Mouse (Mus musculus) C2C12 (cell line): ENCODE data around the gene Myh6. TPM values are rescaled to one million over a fixed set of nuclear protein-coding genes. Genes with fewer than 3 reads are reported as not detected.

ENCODE experiments used
- H3K27me3 ChIP-seq: one replicate; pipeline ENCODE4 v1.6.1; 2011; ENCODE audit not compliant: control insufficient read depth, insufficient read depth, insufficient read length
- H3K36me3 ChIP-seq: one replicate; pipeline ENCODE4 v1.6.1; 2011; ENCODE audit not compliant: control insufficient read depth, insufficient read depth
- H3K4me3 ChIP-seq: one replicate; pipeline ENCODE4 v1.5.1; 2011; ENCODE audit warnings: mild to moderate bottlenecking, control low read depth; ENCODE audit not compliant: poor library complexity, insufficient read depth, severe bottlenecking
- H3K79me2 ChIP-seq: one replicate; pipeline ENCODE4 v1.6.1; 2011; ENCODE audit not compliant: control insufficient read depth, insufficient read depth
- H3K79me3 ChIP-seq: one replicate; pipeline ENCODE4 v1.6.1; 2011; ENCODE audit warnings: low read depth, control low read depth
- H3ac ChIP-seq: one replicate; pipeline ENCODE3; 2011; ENCODE audit warnings: low read depth; ENCODE audit not compliant: control insufficient read depth, insufficient read length
- CEBPB ChIP-seq: IDR thresholded peaks from one replicate; pipeline ENCODE4 v1.6.1; 2011; ENCODE audit warnings: low read depth, mild to moderate bottlenecking, control low read depth, moderate library complexity
- CTCF ChIP-seq: IDR thresholded peaks from one replicate; pipeline ENCODE4 v1.5.1; 2011; ENCODE audit not compliant: control insufficient read depth, insufficient read depth, insufficient read length
- FOSL1 ChIP-seq: IDR thresholded peaks from one replicate; pipeline ENCODE4 v1.8.0; 2011; ENCODE audit warnings: mild to moderate bottlenecking, low read length; ENCODE audit not compliant: poor library complexity, insufficient read depth, severe bottlenecking
- MAX ChIP-seq: IDR thresholded peaks from one replicate; pipeline ENCODE4 v1.6.1; 2011; ENCODE audit warnings: mild to moderate bottlenecking, control low read depth
- MYOD1 ChIP-seq: IDR thresholded peaks from one replicate; pipeline ENCODE4 v1.6.1; 2011; ENCODE audit warnings: low read depth; ENCODE audit not compliant: control insufficient read depth, insufficient read length
- MYOG ChIP-seq: IDR thresholded peaks from one replicate; pipeline ENCODE4 v1.6.1; 2011; ENCODE audit not compliant: control insufficient read depth, insufficient read length; ENCODE audit errors: extremely low read depth
- USF1 ChIP-seq: IDR thresholded peaks from one replicate; pipeline ENCODE4 v1.6.1; 2011; ENCODE audit warnings: low read depth, mild to moderate bottlenecking, control low read depth, moderate library complexity
- polyA plus RNA-seq: library from polyadenylated mRNA; unstranded; fragments of >200 nt; fragmentation: generic; extraction: Trizol; gene quantifications from one replicate; pipeline ENCODE4 v1.2.1, GENCODE M21; 2012; ENCODE audit warnings: missing spikeins

Myh6 gene
- polyA plus RNA-seq, 1 experiment = 0.02 TPM

DNA sequence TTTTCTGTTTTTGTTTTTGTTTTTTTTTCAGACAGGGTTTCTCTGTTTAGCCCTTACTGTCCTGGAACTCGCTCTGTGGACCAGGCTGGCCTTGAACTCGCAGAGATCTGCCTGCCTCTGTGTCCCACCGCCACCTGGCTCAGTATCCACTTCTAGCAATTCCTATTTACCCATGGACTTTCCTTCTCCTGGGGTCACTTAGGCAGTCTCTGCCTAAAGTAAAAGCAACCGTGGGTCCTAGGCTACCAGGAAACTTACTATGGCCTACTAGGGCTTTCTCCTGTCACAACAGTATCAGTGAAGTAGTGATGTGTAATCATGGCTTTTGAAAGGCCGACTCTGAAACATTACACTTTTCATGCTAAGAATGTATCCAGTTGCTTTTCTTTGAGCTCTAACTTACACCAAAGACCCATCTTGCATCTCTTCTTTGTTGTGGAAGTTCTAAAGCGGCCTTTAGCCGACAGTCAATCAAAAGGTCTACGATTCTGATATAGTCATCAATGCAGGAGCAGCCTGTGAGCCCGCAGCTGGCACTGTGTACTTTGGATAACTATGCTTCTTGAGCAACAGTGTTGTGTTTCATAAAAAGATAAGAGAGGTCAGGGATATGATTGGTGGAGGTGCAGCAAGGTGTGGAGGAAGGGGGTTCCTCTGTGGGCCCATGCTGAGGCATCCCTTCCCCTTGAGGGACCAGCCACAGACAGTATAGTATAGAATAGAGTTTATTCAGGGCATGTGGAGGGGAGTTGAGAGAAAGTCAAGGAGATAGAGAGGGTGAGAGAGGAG is 40.6 kb upstream of the Myh6 start:
- Histone ChIP-seq H3ac (no peak overlapping the region), H3K79me3 (no peaks in the 10 kb centered on the region), H3K79me2 (no peaks in the 10 kb centered on the region), H3K4me3 (no peak overlapping the region), H3K36me3 (no peaks in the 10 kb centered on the region), H3K27me3 (no peaks in the 10 kb centered on the region)
- TF ChIP-seq CEBPB = no peak
- no peak for TF ChIP-seq MAX
- no peak for TF ChIP-seq CTCF
- no peak for TF ChIP-seq MYOG

GRCm38 (mm10) chr14:55006541-55006940 is 39.8 kb upstream of the Myh6 start:
- H3K79me2 ChIP-seq = no peaks in the 10 kb centered on the region
- no peak overlapping the region for H3ac ChIP-seq
- TF ChIP-seq MYOG (no peak), MYOD1 (no peak), USF1 (no peak), CTCF (no peak), CEBPB (no peak), FOSL1 (no peak), MAX (no peak)
- no peaks in the 10 kb centered on the region for H3K27me3 ChIP-seq
- H3K4me3 ChIP-seq = no peak overlapping the region
- no peaks in the 10 kb centered on the region for H3K36me3 ChIP-seq
- no peaks in the 10 kb centered on the region for H3K79me3 ChIP-seq

DNA sequence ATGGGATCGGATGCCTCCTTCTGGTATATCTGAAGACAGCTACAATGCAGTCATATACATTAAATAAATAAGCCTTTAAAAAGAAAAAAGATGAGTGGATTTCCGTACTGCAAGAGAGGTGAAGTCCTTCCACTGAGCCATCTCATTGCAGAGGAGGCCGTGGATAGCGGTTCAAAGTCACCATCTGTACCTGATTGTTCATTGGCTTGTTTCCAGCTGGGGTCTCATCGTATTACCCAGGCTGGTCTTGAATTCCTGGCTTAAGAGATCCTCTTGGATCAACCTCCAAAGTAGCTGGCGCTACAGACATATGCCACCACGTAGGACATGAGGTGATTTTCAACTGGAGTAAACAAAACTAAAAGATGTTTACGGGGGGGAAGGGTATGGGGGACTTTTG is 39.2 kb upstream of the Myh6 start:
- H3K4me3 ChIP-seq = no peak overlapping the region
- no peaks in the 10 kb centered on the region for H3K36me3 ChIP-seq
- no peaks in the 10 kb centered on the region for H3K79me3 ChIP-seq
- H3ac ChIP-seq = no peak overlapping the region
- TF ChIP-seq USF1 = no peak
- no peak for TF ChIP-seq CEBPB
- TF ChIP-seq FOSL1 = no peak
- TF ChIP-seq MYOD1 = no peak
- TF ChIP-seq MYOG = no peak
- no peak for TF ChIP-seq MAX
- H3K79me2 ChIP-seq = no peaks in the 10 kb centered on the region
- H3K27me3 ChIP-seq = no peaks in the 10 kb centered on the region

DNA sequence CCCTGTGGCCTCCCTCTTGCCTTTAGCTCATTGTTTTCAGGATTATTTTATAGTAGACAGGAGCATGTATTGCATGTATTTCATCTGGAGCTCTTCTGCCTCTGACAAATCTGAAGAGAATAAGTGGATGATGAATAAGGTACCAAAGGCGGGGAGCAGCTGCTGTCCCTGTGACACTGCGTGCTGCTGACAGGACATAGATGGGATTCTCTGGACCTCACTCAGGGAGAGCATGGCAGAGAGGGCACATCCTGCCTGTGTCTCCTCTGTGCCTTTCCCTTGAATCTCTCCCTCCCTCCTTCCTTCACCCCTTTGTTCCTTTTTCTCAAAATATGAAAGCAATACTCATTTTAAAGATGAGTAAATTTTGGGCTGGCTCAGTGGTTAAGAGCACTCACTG is 38.8 kb upstream of the Myh6 start:
- H3K4me3 ChIP-seq = no peak overlapping the region
- TF ChIP-seq MYOG = no peak
- TF ChIP-seq CTCF = no peak
- TF ChIP-seq MYOD1 = no peak
- no peak for TF ChIP-seq USF1
- TF ChIP-seq FOSL1 = no peak
- no peak for TF ChIP-seq MAX
- TF ChIP-seq CEBPB = no peak
- no peaks in the 10 kb centered on the region for H3K79me3 ChIP-seq
- no peaks in the 10 kb centered on the region for H3K36me3 ChIP-seq
- no peaks in the 10 kb centered on the region for H3K27me3 ChIP-seq
- no peak overlapping the region for H3ac ChIP-seq
- H3K79me2 ChIP-seq = no peaks in the 10 kb centered on the region

GRCm38 (mm10) chr14:55003878-55004855 is 37.4 kb upstream of the Myh6 start:
- no peaks in the 10 kb centered on the region for H3K27me3 ChIP-seq
- TF ChIP-seq CTCF (no peak), FOSL1 (no peak), MYOD1 (no peak), MYOG (no peak), MAX (no peak), USF1 (no peak), CEBPB (no peak)
- no peaks in the 10 kb centered on the region for H3K36me3 ChIP-seq
- no peaks in the 10 kb centered on the region for H3K79me3 ChIP-seq
- no peak overlapping the region for H3K4me3 ChIP-seq
- no peaks in the 10 kb centered on the region for H3K79me2 ChIP-seq
- no peak overlapping the region for H3ac ChIP-seq
